Comparison of ENCODE assay signal across 8 mouse cellular contexts in genomic region chr1:106389673-106390072, GRCm38 (mm10).
DNase-seq lines count a peak whose midpoint lies in the region; ATAC-seq lines count a peak whose summit lies in the region.

No protein-coding gene starts in this region.

- no peak overlapping the region for H3K4me2 ChIP-seq in heart, embryonic 11.5 days

- H3K27me3 ChIP-seq in heart, embryonic 11.5 days (ENCODE audit: control insufficient read depth, insufficient read depth, low read length), result no peaks in the 10 kb centered on the region

- no peaks in the 10 kb centered on the region for H3K9me3 ChIP-seq in heart, embryonic 11.5 days (replicated peaks; ENCODE audit: control insufficient read depth, low read length)

- H3K27ac ChIP-seq in heart, embryonic 11.5 days (ENCODE audit: low read depth, low read length), result no peak overlapping the region

- H3K36me3 ChIP-seq in heart, embryonic 11.5 days (ENCODE audit: control insufficient read depth, insufficient read depth, low read length), result peaks cover 4% of the 10 kb centered on the region

- peak; percentile 38 to 76 for DNase-seq in heart, adult 18-20 months
- DNase-seq in MEL-GATA-1-ER (ENCODE audit: extremely low read depth, low read depth), result peak; percentile 54
- peak; percentile 39 for DNase-seq in cerebellum, adult 9-10 months
- peak; percentile 45 for DNase-seq in frontal cortex, postnatal 36 days (ENCODE audit: low spot score in 2 of 2)
- DNase-seq in kidney, adult 18-20 months, result peak; percentile 60
- DNase-seq in lung, postnatal 4 days, result peak; percentile 51 to 61
- DNase-seq in spleen, adult 12 weeks (ENCODE audit: low spot score), result peak; percentile 28

- 27% methylated on average over 5 of the region's 5 CpGs for WGBS in heart, embryonic 11.5 days (ENCODE audit: insufficient replicate concordance)

- H3K4me1 ChIP-seq in heart, embryonic 11.5 days (ENCODE audit: control insufficient read depth, insufficient read depth, low read length), result no peaks in the 10 kb centered on the region

- H3K4me3 ChIP-seq in heart, embryonic 11.5 days (ENCODE audit: low read depth, low read length), result no peak overlapping the region

- no peak overlapping the region for H3K9ac ChIP-seq in heart, embryonic 11.5 days (ENCODE audit: low read depth, low read length)

- ATAC-seq in heart, embryonic 11.5 days (replicated peaks; ENCODE audit: insufficient number of reproducible peaks, low FRiP score, low TSS enrichment), result no peak
